Mouse (Mus musculus) heart, adult 8-10 months (tissue): ENCODE measurements around the gene Eif2a. TPM values are rescaled to one million over a fixed set of nuclear protein-coding genes. Genes with fewer than 3 reads are reported as not detected.
"Not testable (repeated sequence)": the region's sequence is repeated elsewhere in the genome, so short reads cannot be mapped to it uniquely, and the experiment has no call there.

Source experiments
- DNase-seq: peaks from one replicate; pipeline ENCODE4 v3.0.0; 2022; ENCODE audit warnings: low spot score
- total RNA-seq, 4 experiments: library from RNA; stranded (reverse); gene quantifications; 2 replicates each; pipeline ENCODE4 v1.2.4; 2022

Gene Eif2a
- total RNA-seq, 4 experiments from 2014 or later: 35.5 to 36.8 (median 35.8) TPM

- DNase-seq: no peak
Observed at GRCm38 (mm10) chr3:58521361-58521760, 4.3 kb upstream of the Eif2a start.

- DNase-seq: no peak
Observed at GRCm38 (mm10) chr3:58523386-58523785, 2.2 kb upstream of the Eif2a start.

DNA sequence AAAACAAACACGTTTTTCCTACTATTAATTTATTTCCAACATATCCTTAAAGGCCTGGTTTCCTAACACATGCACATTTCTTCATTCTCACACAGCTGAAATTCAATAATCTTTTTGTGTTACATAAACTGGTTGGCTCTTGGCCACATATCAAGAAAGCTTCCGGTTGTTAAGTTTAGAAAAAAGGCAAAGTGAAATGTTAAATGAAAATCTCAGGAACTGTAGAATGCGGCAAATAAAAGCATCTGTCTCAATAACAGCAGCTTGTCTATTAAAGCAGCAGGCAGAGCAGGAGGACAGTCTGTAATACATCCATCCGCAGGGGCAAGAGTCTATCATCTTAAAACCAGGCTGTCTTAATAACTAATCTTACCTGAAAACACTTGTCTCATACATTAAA lies 1.4 kb upstream of the Eif2a start:
- DNase-seq: no peak

DNA sequence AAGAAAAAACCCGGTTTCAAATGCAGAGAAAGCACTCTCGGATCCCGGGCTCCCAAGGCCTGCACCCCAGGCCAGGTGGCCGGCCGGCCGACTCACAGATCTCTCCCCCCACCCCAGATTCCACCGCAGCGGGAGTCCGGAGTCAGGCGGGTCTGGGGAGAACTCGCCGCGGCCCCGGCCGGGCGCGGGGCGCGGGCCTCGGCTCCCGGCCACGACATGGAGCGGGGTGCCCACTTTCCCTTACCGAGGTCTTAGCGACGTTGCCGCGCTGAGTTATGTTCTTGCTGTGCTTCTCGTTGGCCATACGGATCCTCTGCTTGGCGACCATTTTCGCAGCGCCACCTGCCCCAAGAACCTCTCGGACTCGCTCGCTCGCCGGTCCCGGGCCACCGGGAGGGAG lies 455 bp upstream of the Eif2a start:
- no peak for DNase-seq

GRCm38 (mm10) chr3:58526408-58526737 lies 752 bp downstream of the Eif2a start:
- DNase-seq: no peak

DNA sequence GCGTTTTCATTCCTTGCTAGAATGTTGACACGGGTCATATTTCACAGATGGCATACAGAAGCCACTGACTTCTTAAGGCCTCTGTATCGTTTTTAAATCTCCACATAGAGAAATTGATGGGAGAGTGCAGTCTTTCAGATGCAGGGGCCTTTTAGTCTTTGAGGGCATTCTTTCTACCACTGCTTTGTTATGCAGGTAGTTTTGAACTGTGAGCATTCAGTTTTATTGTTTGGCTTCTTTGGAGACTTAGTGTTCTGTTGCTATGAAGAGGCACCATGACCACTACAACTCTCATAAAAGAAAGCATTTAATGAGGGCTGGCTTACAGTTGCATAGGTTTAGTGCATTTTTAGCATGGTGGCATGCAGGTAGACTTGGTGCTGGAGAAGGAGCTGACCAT lies 11.0 kb downstream of the Eif2a start:
- DNase-seq: no peak

DNA sequence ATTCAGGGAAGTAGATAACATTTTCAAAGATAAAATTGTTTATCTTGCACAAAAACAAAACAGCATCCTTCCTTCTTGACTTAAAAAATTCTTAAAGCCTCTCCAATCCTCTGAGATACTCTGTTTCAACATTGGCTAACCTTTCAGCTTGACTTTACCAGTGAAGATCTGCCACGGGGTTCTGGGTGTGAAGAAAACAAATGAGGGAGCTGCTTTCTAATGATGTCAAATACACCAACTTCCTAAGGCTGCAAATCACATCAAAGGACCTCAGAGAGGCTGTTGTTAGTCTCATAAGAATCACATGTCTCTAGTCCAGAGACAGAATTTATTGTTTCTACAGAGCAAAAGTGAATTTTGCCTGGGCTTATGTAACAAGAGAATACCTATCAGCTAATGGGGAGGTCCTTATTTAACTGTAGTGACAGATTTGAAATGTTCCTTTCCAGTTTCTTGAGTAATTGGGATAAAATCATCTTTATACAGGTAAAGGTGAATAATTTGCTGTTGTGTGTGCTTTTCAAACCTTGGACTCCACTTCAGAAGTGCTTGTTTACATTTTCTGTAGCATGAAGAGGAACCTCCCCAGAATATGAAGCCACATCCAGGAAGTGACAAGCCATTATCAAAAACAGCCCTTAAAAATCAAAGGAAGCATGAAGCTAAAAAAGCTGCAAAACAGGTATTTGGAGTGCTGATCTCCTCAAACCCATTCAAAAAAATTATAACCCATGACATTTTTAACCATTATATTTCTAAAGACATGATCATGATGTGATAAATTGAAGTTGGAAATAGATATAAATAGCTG lies 26.6 kb downstream of the Eif2a start:
- DNase-seq: no peak

DNA sequence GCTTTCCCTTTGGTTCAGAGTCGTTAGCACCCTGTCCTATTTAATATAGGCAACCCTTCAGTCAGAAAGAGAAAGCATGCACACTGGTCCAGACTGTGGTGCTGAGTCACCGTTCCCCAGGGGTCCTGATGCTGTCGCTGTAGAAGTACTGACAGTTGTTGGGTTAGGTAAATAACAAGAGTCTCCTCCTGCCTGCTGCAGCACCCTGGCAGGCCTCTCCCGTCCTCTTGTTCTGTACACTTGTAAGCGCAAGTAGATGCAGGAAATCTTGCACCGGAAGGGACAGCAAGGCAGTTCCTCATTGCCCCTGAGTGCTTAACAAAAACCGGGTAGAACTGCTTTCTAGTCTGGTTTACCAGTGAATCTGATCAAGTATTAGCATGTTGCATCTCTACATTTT lies 31.0 kb downstream of the Eif2a start:
- DNase-seq: no peak

- no peak for DNase-seq
Observed at GRCm38 (mm10) chr3:58559887-58560286, 34.3 kb downstream of the Eif2a start.

GRCm38 (mm10) chr3:58561437-58561836 lies 35.8 kb downstream of the Eif2a start:
- DNase-seq: no peak

- no peak for DNase-seq
Observed at GRCm38 (mm10) chr3:58570821-58571220, 45.2 kb downstream of the Eif2a start.

GRCm38 (mm10) chr3:58576137-58577066 lies 50.8 kb downstream of the Eif2a start, which contains the start of gene Selenot:
Gene Selenot (plus strand): TSS chr3:58576636.
- peak; percentile 95 for DNase-seq

DNA sequence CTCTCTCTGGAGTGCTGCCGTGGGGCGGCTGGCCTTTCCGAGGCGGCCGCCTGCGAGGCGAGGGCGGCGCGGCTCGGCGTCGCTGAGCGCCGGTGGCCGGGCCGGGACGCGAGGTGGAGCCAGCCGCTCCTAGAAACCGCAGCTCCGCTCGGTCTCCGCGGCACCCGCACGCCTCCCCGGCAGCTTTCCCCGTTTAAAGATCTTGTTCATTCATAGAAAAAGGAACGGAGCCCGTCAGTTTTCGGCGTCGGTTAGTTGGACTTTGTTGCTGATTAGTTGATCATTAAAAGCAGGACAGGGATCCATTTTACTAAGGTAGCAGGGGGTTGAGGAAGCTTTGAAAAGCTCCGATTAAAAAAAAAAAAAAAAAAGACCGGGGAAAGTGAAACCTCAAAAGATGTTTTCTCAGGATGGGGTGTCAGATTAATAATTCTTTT lies 51.5 kb downstream of the Eif2a start:
- DNase-seq: no peak

GRCm38 (mm10) chr3:58577506-58578050 lies 52.0 kb downstream of the Eif2a start:
- no peak for DNase-seq

- no peak for DNase-seq
Observed at GRCm38 (mm10) chr3:58581530-58581929, 55.9 kb downstream of the Eif2a start.

DNA sequence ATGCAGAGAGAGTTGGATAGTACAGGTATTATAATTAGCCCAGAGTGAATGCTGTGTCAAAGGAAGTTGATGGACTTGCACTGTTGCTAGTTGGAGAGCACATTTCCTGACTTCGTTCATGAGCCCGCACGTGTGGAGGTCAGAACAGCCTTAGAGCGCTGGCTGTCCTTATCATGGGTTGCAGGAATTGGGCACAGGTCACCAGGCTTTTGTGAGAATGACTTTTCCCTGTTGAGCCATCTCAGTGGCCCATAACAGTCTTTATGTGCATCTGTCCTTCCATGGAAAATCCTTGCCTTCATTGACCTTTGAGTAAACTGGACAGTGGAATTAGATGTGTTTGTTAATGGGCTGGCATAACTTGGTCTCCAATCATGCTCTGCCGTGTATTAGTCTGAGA lies 56.7 kb downstream of the Eif2a start:
- DNase-seq: no peak

DNA sequence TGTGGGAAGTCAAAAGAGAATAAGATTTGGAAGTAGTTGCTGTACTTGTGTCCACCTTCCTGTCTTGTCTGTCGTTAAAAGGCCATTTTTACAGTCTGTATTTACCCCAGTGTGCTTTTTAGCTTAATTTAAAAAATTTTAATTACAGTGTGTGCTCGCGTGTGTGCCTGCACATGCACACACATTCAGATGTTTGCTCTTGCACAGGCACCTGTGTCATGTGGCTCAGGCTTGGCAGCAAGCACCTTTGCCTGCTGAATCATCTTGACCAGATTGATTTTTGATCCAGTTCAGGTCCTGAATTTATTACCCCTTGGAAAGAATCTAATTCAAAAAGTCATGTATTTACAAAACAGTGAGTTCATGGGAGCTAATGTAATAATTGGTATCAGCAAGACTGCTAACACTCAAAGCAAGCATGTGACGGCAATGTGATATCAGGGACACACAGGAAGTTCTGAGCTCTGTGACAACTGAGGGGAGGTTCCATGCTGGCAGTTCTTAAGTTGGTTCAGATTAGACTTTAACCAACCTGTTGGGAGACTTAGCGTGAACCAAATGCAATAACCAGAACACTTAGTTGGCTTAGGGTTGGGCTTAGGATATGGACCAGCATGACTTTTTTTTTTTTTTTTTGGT lies 57.3 kb downstream of the Eif2a start:
- no peak for DNase-seq

- DNase-seq: not testable (repeated sequence)
Observed at GRCm38 (mm10) chr3:58590544-58590943, 64.9 kb downstream of the Eif2a start.

DNA sequence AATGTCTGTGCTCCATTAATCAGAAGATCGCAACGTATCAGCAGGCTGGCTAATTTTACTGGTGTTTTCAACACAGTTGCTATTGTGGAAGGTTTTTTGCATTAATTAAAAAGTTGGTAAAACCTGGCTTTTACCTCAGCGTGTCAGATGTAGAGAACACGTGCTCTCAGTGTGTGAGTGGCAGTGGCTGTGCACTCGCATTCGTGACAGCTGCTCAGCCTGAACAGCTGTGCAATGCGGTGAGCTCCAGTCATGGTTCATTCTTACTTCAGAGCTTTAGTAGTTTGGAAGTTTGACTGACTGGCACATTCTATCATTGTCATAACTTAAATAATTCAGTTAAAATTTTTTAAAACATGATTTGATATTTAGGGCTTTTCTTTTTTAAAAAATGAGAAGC lies 67.0 kb downstream of the Eif2a start:
- not testable (repeated sequence) for DNase-seq

- no peak for DNase-seq
Observed at GRCm38 (mm10) chr3:58593623-58594022, 68.0 kb downstream of the Eif2a start.
